Mouse (Mus musculus) frontal cortex, adult (tissue): ENCODE measurements around the gene Elf2.
A peak's percentile ranks its signal among the peaks of the same experiment; 100 is the strongest.
"Not testable (repeated sequence)": the region's sequence is repeated elsewhere in the genome, so short reads cannot be mapped to it uniquely, and the experiment has no call there.

Source experiments
- ATAC-seq: cut with Nextera tagmentation; 2 replicates; pipeline ENCODE4 v1.9.2; 2017; ENCODE audit warnings: mild to moderate bottlenecking, moderate library complexity, mixed read lengths; ENCODE audit not compliant: low TSS enrichment

Gene Elf2

DNA sequence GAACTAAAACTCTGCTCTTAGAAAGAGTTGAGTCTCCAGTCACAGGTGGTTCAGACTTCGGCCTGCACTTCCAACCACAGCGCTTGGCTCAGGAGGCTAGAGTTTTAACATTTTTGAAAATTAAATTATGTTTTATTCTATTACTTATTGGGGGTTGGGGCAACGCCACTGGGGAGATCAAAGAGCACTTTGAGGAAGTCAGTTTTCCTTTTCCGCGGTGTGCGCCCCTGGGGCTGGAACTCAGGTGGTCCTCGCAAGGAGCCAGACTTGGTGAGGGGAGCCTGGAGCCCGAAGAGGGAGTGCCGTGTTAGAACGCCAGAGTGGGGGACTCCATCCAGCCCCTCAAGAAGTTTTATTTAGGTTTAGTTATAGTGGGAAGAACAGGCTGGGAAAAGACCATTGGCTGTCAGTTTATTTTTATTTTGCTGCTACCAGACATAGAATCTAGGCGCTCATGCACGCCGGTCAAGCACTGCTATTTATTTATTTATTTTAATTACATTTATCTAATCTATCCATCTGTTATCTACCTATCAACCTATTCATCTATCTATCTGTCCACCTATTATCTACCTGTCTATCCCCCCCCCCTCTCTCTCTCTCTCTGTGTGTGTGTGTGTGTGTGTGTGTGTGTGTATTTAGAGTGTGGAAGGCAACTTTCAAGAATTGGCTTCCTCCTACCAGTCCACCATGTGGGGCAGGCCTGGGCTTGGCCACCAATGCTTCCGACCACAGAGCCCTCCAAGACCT is 19.3 kb upstream of the Elf2 start:
- no peak for ATAC-seq

DNA sequence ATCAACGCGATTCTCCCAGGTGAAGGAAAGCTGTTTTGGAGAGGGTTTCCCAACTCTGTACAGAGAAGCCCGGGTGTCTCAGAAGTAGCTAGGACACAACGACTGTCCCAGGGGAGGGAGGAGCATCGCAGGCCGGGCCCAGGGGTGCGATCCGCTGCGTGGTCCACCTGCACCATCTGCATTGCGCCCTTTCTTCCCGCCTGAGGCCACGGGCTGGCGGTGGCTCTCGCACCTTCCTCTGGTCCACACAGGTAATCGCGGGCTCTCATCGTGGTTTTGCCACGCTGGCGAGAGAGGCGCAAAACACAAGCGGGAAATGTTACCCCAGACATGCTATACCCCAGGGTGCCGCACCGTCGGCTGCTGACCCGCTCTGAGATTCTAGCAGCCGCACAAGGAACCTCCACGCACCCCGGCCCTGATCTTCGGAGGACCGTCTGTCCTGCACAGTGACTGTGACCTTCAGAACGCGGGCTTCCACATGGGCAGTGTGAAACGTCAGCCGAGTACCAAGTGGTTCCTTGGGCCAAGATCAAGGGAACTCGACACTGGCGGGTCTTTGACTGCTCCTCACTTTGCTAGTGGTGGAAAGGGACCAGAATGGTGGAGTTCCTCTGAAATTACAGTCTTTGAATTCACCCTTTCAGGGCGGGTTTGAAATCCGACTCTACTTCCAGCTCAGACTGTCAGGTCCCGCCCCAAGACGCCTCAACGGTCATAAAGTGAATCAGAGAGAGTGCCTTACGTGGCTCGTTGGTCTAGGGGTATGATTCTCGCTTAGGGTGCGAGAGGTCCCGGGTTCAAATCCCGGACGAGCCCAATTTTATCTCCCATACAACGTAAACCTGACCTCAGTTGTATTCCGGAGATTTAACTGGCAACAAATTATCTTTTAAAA is 18.4 kb upstream of the Elf2 start:
- peak; percentile 53 for ATAC-seq

DNA sequence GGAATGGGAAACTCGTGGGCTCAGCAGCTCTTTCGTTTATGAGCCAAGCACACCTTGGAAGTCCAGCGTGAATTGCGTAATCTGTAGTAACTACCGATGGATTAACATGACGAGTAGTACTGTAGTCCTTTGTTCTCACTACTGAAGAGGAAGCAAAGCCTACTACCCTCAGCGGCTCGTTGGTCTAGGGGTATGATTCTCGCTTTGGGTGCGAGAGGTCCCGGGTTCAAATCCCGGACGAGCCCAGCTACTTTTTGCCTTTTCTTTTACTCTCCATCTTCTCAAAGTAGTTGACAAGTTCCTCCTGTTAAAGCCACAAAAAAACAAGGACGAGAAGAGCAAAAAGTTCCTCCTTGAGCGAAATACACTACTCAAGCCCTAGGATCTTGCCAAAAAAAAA is 17.7 kb upstream of the Elf2 start:
- no peak for ATAC-seq

DNA sequence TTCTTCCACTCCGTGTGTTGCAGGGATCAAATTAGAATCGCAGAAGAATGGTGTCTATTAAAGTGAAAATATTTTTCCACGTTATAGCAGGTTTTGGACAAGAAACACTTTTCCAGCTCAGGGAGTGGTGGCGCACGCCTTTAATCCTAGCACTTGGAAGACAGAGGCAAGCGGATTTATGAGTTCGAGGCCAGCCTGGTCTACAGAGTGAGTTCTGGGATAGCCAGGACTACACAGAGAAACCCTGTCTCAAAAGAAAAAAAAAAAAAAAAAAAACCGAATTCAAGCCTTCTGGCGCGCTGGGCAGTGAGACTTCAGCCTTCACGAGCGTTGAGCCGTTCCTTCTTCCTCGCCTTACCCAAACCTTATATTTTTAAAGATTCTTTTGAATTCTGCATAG is 17.2 kb upstream of the Elf2 start:
- ATAC-seq = no peak

DNA sequence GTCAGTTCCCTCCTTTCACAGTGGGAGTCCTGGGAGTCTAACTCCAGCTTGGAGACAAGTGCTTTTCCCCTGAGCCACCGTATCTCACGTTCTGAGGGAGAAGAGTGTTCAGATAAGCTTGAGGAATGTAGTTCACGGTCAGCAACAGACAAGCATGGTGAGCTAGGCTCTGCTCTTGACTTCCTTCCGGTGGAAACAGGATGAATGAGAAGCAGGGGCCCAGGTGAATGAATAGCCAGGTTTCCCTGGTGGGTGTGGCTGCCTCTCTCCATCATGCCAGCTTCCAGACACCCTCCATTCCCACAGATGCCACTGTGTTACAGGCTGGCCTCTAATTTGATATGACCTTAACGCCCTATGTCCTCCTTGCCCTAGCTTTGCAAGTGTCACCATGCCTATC is 16.6 kb upstream of the Elf2 start:
- ATAC-seq = no peak

DNA sequence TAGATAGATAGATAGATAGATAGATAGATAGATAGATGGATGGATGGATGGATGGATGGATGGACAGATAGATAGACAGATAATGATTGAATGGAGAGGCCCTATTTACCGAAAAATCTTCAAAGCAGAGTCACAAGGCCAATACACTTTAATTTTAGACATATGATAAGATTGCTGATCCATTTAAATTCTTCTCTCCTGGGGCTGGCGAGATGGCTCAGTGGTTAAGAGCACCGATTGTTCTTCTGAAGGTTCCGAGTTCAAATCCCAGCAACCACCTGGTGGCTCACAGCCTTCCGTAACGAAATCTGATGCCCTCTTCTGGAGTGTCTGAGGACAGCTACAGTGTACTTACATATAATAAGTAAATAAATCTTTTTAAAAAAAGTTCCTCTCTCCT is 14.5 kb upstream of the Elf2 start:
- ATAC-seq = not testable (repeated sequence)

DNA sequence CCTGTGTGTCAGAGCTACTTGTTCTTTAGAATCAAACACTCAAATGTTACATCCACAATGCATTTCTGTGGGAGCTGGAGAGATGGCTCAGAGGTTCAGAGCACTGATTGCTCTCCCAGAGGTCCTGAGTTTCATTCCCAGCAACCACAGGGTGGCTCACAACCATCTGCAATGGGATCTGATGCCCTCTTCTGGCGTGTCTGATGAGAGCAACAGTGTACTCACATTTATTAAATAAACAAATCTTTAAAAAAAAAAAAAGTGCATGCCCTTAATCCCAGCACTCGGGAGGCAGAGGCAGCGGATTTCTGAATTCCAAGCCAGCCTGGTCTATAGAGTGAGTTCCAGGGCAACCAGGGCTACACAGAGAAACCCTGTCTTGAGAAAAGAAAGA is 13.6 kb upstream of the Elf2 start:
- no peak for ATAC-seq

DNA sequence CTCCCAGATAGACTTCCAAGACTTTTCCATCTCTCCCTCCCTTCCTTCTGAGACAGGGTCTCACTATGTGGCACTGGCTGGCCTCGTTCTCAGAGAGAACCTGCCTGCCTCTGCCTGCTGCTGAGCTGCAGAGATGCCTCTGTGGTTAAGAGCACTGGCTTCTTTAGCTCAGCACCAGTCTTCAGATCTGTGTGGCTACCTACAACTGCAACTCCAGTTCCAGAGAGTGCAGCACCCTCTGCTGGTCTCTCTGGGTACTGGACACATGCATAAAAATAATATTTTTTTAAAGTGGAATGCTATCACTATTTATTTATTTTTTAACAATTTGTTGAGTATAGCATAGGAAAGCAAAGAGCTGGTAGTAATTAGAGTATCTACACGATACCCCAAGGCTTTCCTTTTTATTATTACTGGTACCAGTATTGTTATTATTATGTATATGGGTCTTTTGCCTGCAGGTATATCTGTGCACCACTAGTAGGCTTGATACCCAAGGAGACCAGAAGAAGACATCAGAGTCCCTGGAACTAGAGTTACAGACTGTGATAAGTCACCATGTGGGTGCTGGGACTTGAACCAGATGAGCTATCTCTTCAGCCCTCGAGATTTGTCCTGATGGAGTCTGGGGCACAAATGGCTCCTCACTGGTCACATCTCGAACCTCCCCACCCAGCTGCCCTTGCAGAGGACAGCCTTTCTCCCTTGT is 13.0 kb upstream of the Elf2 start:
- peak; percentile 57 for ATAC-seq

DNA sequence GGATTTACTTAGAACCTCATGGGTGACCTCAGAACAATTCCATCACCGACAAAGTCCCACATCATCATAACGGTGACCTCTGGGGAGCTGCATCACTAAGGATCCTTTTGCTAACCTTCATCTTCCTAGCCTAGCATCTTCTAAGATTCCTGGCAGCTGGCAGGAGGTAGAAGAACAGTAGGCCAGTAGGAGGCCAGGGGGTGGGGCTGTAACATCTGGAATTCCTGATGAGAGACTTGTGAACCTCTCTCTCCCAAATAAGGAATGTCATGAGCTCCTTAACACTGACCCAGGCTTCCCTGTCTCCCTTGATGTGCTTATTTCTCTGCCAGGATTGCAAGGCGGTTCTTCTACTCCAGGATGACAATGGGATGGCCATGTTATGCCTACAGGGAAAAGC is 10.3 kb upstream of the Elf2 start:
- no peak for ATAC-seq

DNA sequence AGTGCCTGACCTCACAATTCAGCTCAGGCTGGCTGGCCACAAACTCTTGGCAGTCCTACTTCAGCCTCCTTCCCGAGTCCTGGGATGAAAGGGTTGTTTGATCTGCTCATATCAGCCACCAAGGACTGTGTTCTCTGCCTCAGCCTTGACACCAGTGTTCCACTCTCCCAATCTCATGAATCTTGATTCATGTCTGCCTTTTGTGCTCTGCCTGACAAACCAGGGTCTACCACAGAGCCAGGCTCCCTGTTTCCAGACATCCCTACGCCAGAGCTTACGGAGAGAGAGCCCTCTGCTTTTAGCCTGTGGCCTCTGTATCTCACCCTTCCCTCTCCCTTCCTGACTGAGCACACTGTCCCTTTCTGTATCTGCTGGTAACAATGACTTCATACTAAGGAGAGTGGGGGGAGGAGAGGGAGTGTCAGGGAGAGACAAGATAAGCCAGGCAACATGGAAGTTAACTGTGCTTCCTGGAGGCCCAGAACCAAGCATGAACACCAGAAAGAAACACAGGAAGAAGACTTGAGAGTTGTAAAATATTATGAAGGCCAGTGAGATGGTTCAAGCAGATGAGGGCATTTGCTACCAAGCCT is 8.3 kb upstream of the Elf2 start:
- ATAC-seq = no peak

DNA sequence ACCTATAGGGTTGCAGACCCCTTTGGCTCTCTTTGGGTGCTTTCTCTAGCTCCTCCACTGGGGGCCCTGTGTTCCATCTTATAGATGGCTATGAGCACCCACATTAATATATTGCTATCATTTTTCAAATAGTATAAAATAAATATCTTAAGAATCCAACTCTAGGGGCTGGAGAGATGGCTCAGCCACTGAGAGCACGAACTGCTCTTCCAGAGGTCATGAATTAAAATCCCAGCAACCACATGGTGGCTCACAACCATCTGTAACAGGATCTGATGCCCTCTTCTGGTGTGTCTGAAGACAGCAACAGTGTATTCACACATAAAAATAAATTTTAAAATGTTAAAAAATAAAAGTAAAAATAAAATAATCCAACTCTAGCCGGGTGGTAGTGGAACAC is 4.6 kb upstream of the Elf2 start:
- not testable (repeated sequence) for ATAC-seq

DNA sequence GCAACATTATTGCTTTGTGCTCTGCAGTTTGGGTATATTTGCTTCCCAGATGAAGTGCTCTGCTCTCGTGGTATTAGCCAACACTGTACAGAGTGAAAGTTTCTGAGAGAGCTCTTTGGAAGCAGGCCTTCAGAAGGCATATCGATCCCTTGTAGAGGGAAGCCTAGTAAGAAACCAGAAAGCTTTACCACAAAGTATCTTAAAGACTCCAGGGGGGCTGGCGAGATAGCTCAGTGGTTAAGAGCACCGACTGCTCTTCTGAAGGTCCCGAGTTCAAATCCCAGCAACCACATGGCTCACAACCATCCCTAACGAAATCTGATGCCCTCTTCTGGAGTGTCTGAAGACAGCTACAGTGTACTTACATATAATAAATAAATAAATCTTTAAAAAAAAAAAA is 3.7 kb upstream of the Elf2 start:
- ATAC-seq = not testable (repeated sequence)

DNA sequence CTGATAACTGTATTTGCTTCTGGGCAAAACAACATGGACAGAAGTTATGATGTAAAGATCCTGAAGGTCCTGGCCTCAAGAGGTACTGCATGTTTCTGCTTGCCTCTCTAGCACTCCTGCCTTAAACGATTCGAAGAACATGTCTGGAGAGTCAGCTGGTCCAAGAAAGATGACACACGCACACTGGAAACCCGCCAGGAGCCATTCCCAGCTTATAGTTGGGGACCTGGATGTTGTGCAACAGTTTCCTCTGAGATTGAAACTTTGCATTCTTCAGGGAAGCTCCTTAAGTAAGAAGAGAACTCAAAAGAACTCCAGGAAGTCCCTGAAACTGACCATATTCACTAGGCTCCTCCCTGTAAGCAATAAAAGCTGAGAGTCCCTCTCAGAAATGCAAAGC is 2.8 kb upstream of the Elf2 start:
- ATAC-seq = no peak

DNA sequence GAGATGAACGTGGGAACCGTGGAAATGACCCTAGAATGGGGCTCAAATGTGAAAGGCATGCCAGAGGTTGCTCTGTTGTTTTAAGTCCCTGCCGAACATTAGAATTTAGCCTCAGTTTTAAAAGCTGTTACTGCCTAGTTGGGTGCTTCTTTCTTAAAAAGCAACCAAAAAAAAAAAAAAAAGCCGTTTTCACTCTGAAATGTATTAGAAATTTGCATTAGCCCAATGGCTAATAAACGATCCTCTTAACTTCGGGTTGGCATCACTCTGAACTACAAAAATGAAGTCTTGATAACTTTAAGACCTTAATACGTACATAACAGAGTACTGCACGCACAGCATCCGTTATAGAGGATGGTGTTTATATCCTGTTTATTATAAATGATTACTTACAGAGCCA is 1.7 kb upstream of the Elf2 start:
- no peak for ATAC-seq

DNA sequence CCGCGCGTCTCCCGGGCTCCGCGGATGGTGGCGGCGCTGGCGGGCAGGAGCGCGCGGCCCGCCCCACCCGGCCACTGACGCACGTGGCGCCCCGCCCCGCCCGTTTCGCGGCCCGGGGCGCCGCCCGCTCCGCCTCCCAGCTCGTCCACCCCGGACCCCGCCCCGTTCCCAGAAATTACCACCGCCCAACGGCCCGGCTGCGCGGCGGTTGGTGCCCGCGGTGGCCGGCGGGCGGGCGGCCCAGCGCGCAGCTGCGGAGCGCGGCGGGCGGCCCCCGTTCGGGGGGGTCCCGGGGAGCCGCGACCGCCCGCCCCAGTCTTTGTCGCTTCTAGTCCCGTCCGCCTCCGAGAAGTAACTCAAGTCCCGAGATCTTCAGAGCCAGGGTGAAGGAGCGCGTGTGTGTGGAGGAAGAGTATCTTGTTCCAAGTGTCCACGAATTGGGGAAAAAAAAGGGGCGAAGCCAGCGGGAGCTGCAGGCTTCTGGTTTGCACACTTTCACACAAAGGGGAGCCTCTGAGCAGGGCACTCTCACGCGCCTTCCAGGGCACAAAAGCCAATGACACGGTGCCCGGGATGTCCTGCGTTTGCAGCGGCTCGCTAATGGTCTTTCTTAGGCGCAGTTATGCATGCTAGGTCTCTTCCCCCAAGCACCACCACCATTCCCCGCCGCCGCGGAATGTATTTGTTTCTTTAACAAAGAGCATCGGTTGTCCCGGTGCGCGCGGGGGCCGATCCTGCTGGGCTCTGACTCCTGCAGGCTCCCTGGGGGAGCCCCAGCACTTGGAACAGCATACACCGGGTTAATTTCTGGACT is 1.0 kb upstream of the Elf2 start:
- peak; percentile 64 for ATAC-seq

DNA sequence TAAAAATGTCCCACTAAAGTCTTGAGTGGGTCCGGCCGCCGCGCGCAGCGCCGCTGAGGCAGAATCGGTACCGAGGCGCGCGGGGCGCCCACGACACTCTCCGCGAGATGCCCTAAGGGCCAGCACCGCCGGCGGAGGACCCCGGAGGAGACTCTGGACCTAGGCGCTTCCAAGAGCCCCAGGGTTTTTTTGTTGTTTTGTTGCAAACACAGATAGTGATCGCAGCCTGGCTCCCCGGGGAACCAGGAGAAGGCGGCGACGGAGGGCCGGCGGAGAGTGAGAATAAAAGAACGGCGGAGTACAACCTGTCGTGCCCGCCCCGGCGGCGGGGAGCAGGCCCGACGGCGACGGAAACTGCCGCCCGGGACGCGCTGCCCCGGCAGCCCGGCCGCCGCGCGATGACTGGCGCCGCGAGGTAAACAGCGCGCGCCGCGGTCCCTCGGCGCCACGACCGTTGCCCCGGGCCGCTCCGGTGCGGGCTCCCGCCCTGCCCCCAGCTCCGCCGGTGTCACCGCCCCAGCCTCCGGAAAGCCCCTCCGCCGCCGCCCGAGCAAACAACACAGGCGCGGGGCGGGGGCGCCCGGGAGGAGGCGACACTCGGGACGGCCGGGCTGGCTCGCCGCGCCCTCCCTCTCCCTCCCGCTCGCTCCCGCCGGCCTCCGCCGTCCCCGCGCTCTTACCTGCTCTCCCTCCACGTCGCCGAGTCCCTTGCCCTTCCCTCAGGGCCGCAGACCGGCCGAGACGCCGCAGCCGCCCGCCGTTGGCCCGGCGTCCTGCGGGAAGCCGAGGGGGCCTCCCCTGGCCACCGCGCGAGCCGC is 520 bp downstream of the Elf2 start:
- peak; percentile 41 for ATAC-seq

DNA sequence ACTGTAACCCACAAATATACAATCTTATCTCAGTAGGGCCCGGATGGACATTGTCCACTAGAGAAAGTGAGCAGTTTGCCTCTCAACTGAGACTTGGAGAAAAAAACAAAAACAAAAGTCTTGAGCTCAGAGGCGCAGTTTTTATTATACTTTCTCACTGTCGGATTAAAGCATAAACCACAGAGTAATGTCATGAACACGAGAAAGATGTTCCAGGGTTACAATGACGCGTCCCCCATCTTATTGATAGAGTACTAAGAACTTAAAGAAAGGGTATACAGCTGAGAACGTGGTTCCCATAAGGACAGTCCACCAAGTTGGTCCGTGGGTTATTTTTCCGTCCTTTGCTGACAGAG is 1.1 kb downstream of the Elf2 start:
- no peak for ATAC-seq

DNA sequence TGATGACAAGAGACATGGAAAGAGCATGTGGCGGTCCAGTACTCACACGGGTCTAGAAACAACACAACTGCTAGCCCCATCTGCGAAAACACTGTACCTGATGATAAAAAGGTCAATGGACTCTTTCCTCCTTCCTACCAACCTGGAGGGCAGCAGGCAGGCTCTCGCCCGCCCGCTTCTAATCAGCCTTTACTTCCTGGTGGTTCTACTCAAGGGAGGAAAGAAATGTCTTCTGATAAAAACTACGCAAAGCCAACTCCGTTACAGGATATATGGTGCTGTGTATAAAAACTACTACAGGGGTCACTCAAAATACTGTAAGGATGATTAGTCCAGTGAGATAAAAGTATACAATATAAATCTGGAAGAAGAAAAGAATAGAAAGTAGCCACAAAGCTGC is 5.1 kb downstream of the Elf2 start:
- no peak for ATAC-seq

DNA sequence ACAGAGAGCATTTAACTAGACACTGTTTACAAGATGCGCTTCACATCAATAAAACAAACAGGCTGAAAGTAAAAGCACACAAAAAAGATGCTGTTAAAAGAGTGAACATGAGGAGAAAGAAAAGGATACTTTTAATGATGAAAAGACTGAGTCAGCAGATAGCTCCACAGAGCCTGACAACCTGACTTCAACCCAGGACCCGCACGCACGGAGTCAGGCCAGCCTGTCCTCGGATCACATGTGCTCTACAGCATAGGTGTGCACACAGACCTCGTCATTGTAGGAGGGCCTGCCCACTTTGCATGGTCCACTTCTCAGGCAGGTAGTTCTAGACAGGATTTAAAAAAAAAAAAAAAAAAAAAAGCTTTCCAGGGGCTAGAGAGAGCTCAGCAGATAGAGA is 6.5 kb downstream of the Elf2 start:
- no peak for ATAC-seq

DNA sequence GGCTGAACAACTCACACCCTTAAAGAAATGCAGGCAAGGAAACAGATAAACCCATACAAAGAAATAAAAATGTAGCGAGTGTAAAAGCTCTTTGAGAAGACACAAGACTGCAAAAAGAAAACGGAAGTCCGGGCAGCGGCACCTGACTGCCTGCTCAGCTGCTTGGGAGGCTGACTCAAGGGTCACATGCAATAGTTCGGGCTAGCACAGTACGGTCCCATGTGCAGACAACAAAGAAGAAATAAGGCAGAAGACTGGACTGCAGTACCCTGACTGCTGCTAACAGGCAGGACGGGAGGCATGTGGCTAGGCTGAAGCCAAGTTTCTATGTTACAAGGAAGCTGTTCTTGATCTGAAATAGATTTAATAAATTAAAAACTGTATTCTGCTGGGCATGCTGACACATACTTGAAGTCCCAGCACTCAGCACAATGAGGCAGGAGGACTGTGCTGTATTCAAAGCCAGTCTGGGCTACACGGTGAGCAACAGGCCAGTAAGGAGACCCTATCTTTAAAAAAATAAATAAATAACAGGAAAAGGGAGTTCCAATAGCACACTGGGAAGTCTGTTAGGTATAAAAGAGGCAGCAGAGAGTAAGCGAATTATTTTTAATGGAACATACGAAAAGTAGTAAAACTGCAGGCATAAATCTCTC is 7.1 kb downstream of the Elf2 start:
- no peak for ATAC-seq
